8 mouse cellular contexts compared by ENCODE assay signal in the genomic region with DNA sequence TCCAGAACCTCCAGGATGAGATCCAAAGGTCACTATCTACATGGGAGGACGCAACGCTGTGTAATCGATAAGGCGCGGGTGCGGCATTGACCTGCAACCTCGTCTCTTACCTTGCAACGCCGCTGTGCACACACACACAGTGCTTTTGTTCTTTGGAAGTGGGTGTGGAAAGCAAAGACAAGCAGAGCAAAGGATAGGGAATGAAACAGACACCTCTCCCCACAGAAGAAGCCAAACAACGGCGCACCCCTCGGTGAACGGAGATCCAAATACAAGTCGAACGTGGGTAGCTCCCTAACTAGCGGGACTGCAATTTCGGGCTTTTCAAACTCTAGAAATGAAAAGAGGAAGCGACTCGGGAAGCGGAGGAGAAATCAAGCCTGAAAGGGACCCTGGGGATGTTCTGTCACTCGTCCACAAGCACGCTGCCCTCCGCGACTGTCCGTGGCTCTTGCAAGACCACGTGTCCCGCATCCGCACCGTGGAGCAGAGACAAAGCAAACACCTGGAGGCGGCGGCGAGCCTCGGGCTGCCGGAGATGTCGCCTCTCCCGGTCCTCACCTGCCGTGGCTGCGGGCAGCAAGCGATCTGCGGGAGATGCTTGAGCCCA. TPM values are rescaled to one million over a fixed set of nuclear protein-coding genes. Genes with fewer than 3 reads are reported as not detected.
DNase-seq lines count a peak whose midpoint lies in the region; ATAC-seq and TF ChIP-seq lines count a peak whose summit lies in the region.

No protein-coding gene starts in this region.

- 0 out of 2 replicates have a peak, but pooled peaks have one; percentile 12 for ATAC-seq in erythroid progenitor cell, adult 5-6 weeks (replicated peaks; ENCODE audit: low FRiP score, poor library complexity, severe bottlenecking)
- ATAC-seq in hindbrain, embryonic 14.5 days (ENCODE audit: low FRiP score), result peak; percentile 77
- ATAC-seq in liver, embryonic 11.5 days (replicated peaks; ENCODE audit: low FRiP score), result peak; percentile 47
- peak; percentile 80 for ATAC-seq in neural tube, embryonic 13.5 days (ENCODE audit: low read depth)

- intact Hi-C loops in left cerebral cortex, adult 2 months (cut with DNase I), result no loop called here

- H3K27me3 ChIP-seq in hindbrain, embryonic 14.5 days (ENCODE audit: control insufficient read depth, insufficient read depth, low read length), result no peaks in the 10 kb centered on the region
- no peaks in the 10 kb centered on the region for H3K27me3 ChIP-seq in liver, embryonic 11.5 days (replicated peaks; ENCODE audit: control insufficient read depth, insufficient read depth, low read length)
- H3K27me3 ChIP-seq in neural tube, embryonic 13.5 days, result no peaks in the 10 kb centered on the region

- H3K36me3 ChIP-seq in hindbrain, embryonic 14.5 days (replicated peaks; ENCODE audit: control insufficient read depth, insufficient read depth), result no peaks in the 10 kb centered on the region
- no peaks in the 10 kb centered on the region for H3K36me3 ChIP-seq in liver, embryonic 11.5 days (ENCODE audit: control insufficient read depth, insufficient read depth, low read length)
- no peaks in the 10 kb centered on the region for H3K36me3 ChIP-seq in neural tube, embryonic 13.5 days

- peak overlapping the region; percentile 62 for H3K4me2 ChIP-seq in hindbrain, embryonic 14.5 days (replicated peaks)
- H3K4me2 ChIP-seq in liver, embryonic 11.5 days, result peak overlapping the region; percentile 81
- H3K4me2 ChIP-seq in neural tube, embryonic 13.5 days, result peak overlapping the region; percentile 70

- peak; percentile 22 to 36 for DNase-seq in left cerebral cortex, adult 2 months (ENCODE audit: extremely low spot score in 1 of 2, low spot score in 2 of 2)
- DNase-seq in left cerebral cortex, adult 11 months (ENCODE audit: low spot score), result no peak
- DNase-seq in adrenal gland, adult 8-10 months, result peak; percentile 13
- peak; percentile 28 for DNase-seq in hindbrain, embryonic 14.5 days (ENCODE audit: low spot score)
- DNase-seq in liver, embryonic 11.5 days (ENCODE audit: low spot score), result peak; percentile 77
- no peak for DNase-seq in ovary, postnatal 14 days (ENCODE audit: low spot score)

- H3K9me3 ChIP-seq in hindbrain, embryonic 14.5 days (ENCODE audit: control insufficient read depth, low read length), result no peaks in the 10 kb centered on the region
- no peaks in the 10 kb centered on the region for H3K9me3 ChIP-seq in liver, embryonic 11.5 days (ENCODE audit: control insufficient read depth, low read length)
- H3K9me3 ChIP-seq in neural tube, embryonic 13.5 days, result no peaks in the 10 kb centered on the region

- H3K27ac ChIP-seq in left cerebral cortex, adult 2 months, result peak overlapping the region; percentile 93
- H3K27ac ChIP-seq in hindbrain, embryonic 14.5 days, result peak overlapping the region; percentile 88
- H3K27ac ChIP-seq in liver, embryonic 11.5 days (ENCODE audit: low read depth, low read length), result peak overlapping the region; percentile 84
- H3K27ac ChIP-seq in neural tube, embryonic 13.5 days (replicated peaks), result peak overlapping the region; percentile 87

- peak overlapping the region; percentile 83 for H3K4me3 ChIP-seq in left cerebral cortex, adult 2 months
- peak overlapping the region; percentile 71 for H3K4me3 ChIP-seq in hindbrain, embryonic 14.5 days (replicated peaks; ENCODE audit: low read length)
- peak overlapping the region; percentile 90 for H3K4me3 ChIP-seq in liver, embryonic 11.5 days (ENCODE audit: low read depth, low read length)
- H3K4me3 ChIP-seq in neural tube, embryonic 13.5 days, result peak overlapping the region; percentile 93

- H3K9ac ChIP-seq in hindbrain, embryonic 14.5 days, result peak overlapping the region; percentile 81
- H3K9ac ChIP-seq in liver, embryonic 11.5 days (ENCODE audit: low read depth, low read length), result peak overlapping the region; percentile 88
- H3K9ac ChIP-seq in neural tube, embryonic 13.5 days, result peak overlapping the region; percentile 92

- H3K4me1 ChIP-seq in hindbrain, embryonic 14.5 days (replicated peaks; ENCODE audit: control insufficient read depth, insufficient read depth, low read length), result peaks cover 28% of the 10 kb centered on the region
- H3K4me1 ChIP-seq in liver, embryonic 11.5 days (replicated peaks; ENCODE audit: control insufficient read depth, insufficient read depth, low read length), result peaks cover 8% of the 10 kb centered on the region
- H3K4me1 ChIP-seq in neural tube, embryonic 13.5 days (replicated peaks), result peaks cover 43% of the 10 kb centered on the region

- under 1% methylated on average over 40 of the region's 40 CpGs for WGBS in hindbrain, embryonic 14.5 days
- WGBS in liver, embryonic 11.5 days, result under 1% methylated on average over 40 of the region's 40 CpGs
- WGBS in neural tube, embryonic 13.5 days, result 2% methylated on average over 40 of the region's 40 CpGs

- TF ChIP-seq CTCF in left cerebral cortex, adult 2 months (IDR thresholded peaks at IDR 0.05), result no peak

RNA-seq across cellular contexts. Expression of a gene that starts 0.6 kb away (rescaled TPM):
- total RNA-seq in left cerebral cortex, adult 2 months (2021), result 10 to 100 TPM in 1 of 2 experiments, 1 to 10 TPM in 1; 8.8 to 10.5 TPM
- 10 to 100 TPM; 11.2 to 16.0 (median 12.7) TPM for total RNA-seq in adrenal gland, adult 8-10 months (2022)
- 13.0 and 24.3 TPM in 2 replicates for total RNA-seq in erythroid progenitor cell, adult 5-6 weeks (2015; ENCODE audit: low replicate concordance)
- 21.6 and 26.6 TPM in 2 replicates for total RNA-seq in erythroid progenitor cell, adult 5-6 weeks (2017; ENCODE audit: low replicate concordance)
- polyA plus RNA-seq in hindbrain, embryonic 14.5 days (2014; fragmentation: Nextera tagmentation; extraction: Ambion mirVana), result 12.7 and 13.1 TPM in 2 replicates
- polyA plus RNA-seq in liver, embryonic 11.5 days (2014; fragmentation: Nextera tagmentation; extraction: Ambion mirVana), result 19.6 and 21.7 TPM in 2 replicates
- 18.1 and 18.5 TPM in 2 replicates for polyA plus RNA-seq in neural tube, embryonic 13.5 days (2015; fragmentation: Nextera tagmentation; extraction: Ambion mirVana)

RNA-seq across cellular contexts. Expression of a gene that starts 0.8 kb away (rescaled TPM):
- 10 to 100 TPM; 27.2 to 30.5 TPM for total RNA-seq in left cerebral cortex, adult 2 months (2021)
- 10 to 100 TPM; 13.4 to 18.2 (median 16.7) TPM for total RNA-seq in adrenal gland, adult 8-10 months (2022)
- total RNA-seq in erythroid progenitor cell, adult 5-6 weeks (2015; ENCODE audit: low replicate concordance), result 6.8 and 14.3 TPM in 2 replicates
- 6.8 and 9.1 TPM in 2 replicates for total RNA-seq in erythroid progenitor cell, adult 5-6 weeks (2017; ENCODE audit: low replicate concordance)
- 73.4 and 75.6 TPM in 2 replicates for polyA plus RNA-seq in hindbrain, embryonic 14.5 days (2014; fragmentation: Nextera tagmentation; extraction: Ambion mirVana)
- polyA plus RNA-seq in liver, embryonic 11.5 days (2014; fragmentation: Nextera tagmentation; extraction: Ambion mirVana), result 36.5 and 39.5 TPM in 2 replicates
- 57.2 and 60.2 TPM in 2 replicates for polyA plus RNA-seq in neural tube, embryonic 13.5 days (2015; fragmentation: Nextera tagmentation; extraction: Ambion mirVana)

Comparison
In these comparisons a context has a peak if more than half of its experiments do, and no peak if none do; other contexts are left out.
1. DNase-seq: peak in left cerebral cortex, adult 2 months (2 of 2), adrenal gland, adult 8-10 months (single experiment), hindbrain, embryonic 14.5 days (single experiment) and liver, embryonic 11.5 days (single experiment); none in left cerebral cortex, adult 11 months (single experiment) and ovary, postnatal 14 days (single experiment).
2. ATAC-seq: peak in every context shown above with its lines; median percentile 80 in neural tube, embryonic 13.5 days; 77 in hindbrain, embryonic 14.5 days; 47 in liver, embryonic 11.5 days; 12 in erythroid progenitor cell, adult 5-6 weeks.
3. Peak in every context shown above with its lines, with median percentiles within 50 percentile points of each other: H3K27ac ChIP-seq, H3K4me3 ChIP-seq, H3K4me2 ChIP-seq and H3K9ac ChIP-seq.